Mouse (Mus musculus): ENCODE measurements around the gene Arrdc2.

GRCm38 (mm10) chr8:70801830-70802229 lies 37.7 kb downstream of the Arrdc2 start:
- TF ChIP-seq HCFC1 (IDR thresholded peaks at IDR 0.05; ENCODE audit: borderline replicate concordance, insufficient read depth, low read length): no peak
- no peak for TF ChIP-seq ZNF384 (IDR thresholded peaks at IDR 0.05; ENCODE audit: low read depth, low read length)
- no peak for TF ChIP-seq CHD2 (IDR thresholded peaks at IDR 0.05; ENCODE audit: low read depth, low read length)

Measured in ES-E14 (cell line).